Mouse (Mus musculus) mouse trophoblast stem cell (cell line): Measurements from ENCODE around the gene Tmem37.

Source experiments
- in situ Hi-C, 2 experiments: fragments of 300-500 bp; cut with MseI, MboI; formaldehyde crosslinking; loops; 2 replicates in 1 of 2; 3 replicates in 1 of 2; pipeline ENCODE4 v1.15.1; 2025

Tmem37 gene

DNA sequence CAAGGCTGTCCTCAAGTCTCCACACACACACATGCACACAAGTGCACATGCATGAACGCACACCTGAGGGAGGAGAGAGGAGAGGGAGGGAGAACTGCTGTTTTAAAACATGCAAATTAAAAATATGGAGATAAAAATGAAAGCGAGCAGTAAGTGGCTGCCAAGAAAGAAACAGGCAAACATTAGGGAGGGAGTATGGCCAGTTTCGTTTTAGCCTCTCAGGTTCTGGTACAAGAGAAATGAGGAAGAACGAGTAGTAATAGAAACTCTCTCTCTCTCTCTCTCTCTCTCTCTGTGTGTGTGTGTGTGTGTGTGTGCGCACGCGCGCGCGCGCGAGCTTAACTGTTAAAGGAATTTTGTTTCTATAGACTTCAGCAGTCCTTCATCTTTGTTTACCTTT lies 54.4 kb downstream of the Tmem37 start:
- in situ Hi-C loops = no loop called here

DNA sequence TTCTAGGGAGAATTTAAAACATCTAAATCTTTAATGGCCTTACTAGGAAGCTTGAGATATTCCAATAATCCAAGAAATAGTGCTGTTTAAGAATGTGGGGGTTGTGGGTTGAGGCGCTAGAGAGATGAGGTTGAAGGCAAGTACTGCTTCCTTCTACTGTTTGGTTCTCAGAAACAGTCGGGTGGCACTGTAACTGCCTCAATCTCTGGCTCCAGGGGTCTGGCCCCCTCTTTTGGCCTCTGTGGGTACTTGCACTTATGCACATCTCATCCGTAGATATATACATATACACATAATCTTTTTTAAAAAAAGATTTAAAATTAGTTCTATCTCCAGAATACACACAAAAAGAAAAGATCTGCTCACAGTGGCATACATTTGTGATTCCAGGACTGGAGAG lies 55.0 kb downstream of the Tmem37 start:
- in situ Hi-C loops = no loop called here
